Mouse (Mus musculus) v-Abl transformed pro-B cells (cell line): ENCODE measurements around the gene 1700109H08Rik.
"Not testable (repeated sequence)": the region's sequence is repeated elsewhere in the genome, so short reads cannot be mapped to it uniquely, and the experiment has no call there.

Source experiments
- in situ Hi-C, 2 experiments: fragments of 400-800 bp; cut with MboI; formaldehyde crosslinking; loops; one replicate each; pipeline ENCODE4 v1.15.1; 2025; ENCODE audit not compliant: unreplicated experiment in 2 of 2

1700109H08Rik gene

DNA sequence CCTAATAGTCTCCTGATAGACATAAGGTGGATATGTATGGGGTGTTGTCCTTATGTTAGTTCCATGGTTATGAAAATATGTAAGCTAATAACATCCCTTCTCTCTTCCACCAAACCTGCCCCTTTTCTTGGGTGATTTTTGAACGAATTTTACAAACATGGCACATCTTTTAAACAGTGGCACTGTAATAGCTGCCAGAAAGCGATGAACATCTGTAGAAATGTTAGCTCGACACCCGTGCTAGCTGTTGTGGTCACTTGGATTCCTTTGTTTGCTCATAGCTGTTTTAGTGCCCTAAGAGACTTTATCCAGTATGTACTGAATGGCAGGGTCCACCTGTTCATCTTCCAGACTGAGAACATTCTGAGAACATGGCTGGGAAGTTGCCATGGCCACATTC, at the start of gene 1700109H08Rik:
1700109H08Rik (plus strand) TSS at position 301 of the 400 bp plus-strand sequence.
- in situ Hi-C loops, result no loop called here

DNA sequence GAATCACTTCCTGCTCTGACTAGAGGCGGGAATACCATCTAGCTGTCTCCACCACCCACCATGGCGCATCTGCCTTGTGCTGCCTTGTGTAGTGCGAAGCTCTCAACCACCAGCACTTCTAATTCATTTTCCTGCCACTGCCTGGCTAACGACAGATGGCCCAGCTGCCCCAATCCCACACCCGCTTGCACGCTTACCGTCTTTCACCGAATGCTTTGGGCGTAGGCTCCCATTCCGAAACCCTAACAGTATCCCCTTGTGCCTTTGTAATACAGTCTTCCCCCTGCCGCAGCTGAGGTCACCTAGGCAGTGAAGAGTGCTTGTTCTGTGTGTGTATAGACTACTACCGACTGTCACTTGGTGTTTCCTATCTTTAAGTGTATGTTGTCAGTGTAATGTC, 49.6 kb upstream of the 1700109H08Rik start:
- in situ Hi-C loops, result no loop called here

DNA sequence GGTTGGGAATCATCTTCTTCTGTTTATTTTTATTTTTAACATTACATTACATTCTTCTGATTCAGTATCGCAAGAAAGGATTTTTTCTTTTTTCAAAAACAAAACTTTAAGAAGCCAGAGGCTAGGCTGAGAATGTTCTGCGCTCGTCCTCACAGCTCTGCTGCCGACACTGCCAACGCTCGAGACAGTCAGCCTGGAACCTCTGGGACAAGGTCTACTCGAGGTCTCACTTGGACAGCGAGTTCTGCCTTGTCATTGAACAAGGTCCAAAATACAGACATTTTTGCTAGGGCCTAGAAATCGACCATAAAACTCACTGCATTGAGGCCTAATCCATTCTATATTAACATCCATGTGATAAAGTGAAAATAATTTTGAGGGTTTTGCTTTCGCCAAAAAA, 48.5 kb upstream of the 1700109H08Rik start:
- in situ Hi-C loops, result no loop called here

DNA sequence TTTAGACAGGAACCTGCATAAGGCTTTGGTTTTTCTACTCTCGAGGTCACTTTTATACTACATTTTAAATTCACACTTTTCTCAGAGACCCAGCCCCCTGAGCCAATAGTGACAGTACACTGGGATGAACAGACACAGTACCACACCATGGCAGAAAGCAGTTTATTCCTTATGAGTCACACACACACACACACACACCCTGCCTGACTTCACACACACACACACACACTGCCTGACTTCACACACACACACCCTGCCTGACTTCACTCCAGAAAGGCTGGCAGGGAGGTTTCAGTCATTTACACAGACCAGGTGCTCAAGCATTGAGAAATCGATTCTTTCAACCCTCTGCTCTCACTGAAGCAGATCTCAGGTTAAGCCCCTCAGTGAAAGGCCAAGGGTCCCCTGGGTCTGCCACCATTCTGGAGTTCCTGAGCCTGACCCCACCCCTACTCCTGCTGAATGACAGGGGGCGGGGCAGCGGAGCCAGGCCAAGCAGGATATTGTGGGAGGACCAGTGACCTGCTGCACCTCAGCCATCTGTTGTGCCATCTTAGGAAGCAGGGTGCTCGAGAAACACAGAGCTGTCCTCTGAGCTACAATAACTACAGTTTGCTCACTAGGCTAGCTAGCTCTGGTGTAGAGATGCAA, 44.2 kb upstream of the 1700109H08Rik start:
- in situ Hi-C loops, result no loop called here

DNA sequence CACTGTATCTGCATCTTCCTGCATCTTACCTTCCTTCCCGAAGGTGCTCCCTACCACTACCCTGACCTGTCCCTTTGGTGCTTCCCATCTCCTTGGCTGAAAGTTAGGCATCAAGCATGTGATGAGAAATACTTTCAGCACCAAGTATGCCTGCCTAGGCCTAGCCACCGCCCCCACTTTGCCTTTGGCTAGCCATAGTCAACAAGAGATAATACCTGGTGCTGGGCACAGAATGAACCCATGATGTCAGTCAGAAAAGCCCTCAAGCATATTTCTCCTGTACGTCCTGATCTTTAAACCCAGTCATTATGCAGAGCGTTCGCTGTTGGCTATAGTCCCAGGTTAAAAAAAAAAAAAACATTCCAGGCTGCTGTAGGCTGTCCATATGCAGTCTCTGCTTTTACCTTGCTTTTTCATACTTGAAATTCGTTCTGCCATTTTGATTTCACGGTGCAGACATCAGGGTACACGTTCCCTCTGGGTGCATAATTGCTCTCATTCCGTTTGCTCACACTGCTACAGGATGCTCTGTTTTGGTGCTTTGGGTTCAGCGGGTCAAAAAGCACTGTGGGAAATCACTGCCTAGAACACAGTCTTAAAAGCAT, 41.7 kb upstream of the 1700109H08Rik start:
- in situ Hi-C loops, result no loop called here

DNA sequence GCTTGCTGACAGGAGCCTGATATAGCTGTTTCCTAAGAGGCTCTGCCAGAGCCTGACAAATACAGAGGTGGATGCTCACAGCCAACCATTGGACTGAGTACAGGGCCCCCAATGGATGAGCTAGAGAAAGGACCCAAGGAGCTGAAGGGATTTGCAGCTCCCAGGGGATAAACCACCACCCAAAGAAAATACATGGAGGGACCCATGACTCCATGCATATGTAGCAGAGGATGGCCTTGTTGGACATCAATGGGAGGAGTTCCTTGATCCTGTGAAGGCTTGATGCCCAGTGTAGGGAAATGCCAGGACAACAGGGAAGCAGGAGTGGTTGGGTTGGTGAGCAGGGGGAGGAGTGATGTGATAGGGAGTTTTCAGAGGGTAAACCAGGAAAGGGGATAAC, 39.3 kb upstream of the 1700109H08Rik start:
- in situ Hi-C loops, result not testable (repeated sequence)

DNA sequence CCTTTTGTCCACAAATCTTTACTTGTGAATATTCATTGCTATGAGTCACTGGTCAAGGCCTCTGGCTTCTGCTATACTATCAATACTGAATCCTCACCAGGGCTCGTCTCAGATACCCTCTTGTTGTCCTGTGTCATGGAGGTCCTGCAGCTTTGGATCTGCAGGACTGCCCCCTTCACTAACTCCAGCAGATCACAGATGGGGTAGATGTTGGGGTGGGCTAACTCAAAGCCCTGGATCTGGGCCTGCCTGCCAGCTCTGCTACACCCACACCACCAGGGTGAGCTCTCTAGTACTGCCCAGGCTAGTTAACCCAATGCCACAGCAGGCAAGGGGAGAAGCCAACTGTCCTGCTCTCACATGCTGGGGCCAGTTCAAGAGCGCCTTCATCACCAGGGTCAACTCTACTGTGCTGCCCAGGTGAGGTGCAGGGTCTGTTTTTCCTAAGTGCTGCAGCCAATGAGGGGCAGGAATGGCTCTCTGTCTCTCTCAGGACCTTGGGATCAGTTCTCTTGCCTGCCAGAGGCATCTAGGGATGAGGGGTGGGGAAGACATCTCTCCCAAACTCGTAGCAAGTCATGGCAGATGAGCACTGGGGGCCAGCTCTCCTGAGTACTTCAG, 34.7 kb upstream of the 1700109H08Rik start:
- in situ Hi-C loops, result no loop called here

DNA sequence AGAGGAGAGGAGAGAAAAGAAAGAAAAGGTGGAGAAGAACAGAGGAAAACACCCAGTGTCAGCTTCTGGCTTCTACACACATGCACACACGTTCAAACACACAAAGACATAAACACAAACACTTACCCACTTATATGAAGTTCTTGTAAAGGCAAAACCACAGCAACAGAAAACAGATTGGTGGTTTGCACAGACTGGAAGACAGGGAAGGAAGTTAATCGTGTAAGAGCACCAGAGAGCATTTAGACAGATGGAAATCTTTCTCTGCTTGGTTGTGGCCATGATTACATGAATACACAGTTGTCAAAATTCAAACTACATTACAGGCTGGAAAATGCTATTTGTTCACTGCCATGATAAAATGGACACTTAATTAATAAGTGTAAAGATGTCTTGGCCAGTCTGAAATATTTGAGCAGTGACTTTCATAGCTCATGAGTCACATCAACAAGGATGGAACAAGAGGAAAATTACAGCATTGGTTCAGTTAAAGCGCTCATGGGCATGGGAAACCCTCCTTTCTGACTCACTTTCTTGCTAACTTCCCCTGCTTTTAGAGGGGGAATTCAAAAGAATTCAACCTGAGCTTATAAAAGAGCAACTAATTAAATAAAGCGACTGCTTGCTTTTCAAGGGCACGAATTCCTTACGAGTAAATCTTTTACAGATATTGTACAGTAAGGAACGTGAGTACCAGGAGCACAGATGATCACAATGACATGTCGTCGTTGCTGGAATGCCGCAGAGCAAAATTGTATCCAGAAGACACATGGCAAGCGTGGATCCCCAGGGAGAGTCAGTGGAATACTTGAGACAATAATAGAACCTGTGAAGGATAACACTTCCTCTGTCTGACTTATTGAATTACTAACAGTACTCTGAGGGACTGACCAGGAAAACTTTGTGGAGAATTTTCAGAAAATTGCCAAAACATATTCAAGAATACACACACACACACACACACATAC, 32.6 kb upstream of the 1700109H08Rik start:
- in situ Hi-C loops, result no loop called here

DNA sequence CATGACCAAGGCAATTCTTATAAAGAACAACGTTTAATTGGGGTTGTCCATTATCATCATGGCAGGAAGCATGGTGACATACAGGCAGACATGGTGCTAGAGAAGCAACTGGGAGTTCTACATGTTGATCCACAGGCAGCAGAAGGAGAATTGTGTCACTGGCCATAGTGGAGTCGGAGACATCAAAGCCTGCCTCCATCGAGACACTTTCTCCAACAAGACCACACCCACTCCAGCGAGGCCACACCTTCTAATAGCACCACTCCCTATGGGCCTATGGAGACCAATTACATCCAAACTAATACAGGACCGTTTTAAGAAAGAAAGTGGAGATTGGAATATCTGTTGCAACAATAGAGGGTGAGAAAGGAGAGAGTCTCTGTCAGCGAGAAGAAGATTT, 29.5 kb upstream of the 1700109H08Rik start:
- in situ Hi-C loops, result loop anchor here in 1 of 2 experiments (10.0 kb wide), 1 partner anchor 163 kb away; no protein-coding TSS in a partner anchor

DNA sequence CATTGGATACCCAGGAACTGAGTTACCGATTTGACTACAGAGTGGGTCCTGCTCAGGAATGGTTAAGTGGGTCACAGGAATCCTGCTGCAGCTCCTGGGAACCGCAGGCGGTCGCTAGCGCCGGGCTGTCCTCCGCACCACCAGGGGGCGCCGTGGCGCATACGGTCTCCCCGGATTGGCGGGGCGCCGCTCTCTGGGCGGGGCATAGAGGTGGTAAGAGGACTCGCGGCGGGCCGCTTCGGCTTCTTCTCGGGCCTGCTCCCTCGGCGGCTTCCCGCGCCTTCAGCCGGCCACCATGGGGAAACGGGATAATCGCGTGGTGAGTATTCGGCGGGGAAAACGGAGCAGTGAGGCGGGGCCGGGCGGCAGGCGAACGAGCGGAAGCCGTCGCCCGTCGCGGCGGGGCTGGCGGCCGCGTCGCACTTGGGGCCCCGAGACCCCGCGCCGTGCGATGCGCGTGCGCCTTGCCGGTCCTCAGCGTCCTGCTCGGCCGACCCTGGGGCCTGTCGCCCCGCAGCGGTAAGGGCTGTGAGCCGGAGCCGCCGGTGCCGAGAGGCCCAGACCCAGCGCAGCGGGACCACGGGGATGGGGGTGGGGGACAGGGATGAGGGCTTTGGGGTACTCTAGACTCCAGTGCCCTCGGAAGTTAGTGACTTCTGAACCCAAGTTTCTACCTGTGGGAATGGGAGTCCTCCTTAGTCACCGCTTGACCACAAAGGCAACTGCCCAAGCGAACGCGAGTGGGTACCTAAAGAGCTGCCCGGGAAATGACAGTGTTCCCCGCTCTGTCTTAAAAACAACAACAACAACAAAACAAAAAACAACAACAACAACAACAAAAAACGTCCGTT, 27.5 kb upstream of the 1700109H08Rik start, which contains the start of gene Fam133b:
Fam133b (plus strand) TSS at position 205 of the 851 bp plus-strand sequence.
- in situ Hi-C loops, result loop anchor here in 1 of 2 experiments (10.0 kb wide), 1 partner anchor 161 kb away; no protein-coding TSS in a partner anchor

DNA sequence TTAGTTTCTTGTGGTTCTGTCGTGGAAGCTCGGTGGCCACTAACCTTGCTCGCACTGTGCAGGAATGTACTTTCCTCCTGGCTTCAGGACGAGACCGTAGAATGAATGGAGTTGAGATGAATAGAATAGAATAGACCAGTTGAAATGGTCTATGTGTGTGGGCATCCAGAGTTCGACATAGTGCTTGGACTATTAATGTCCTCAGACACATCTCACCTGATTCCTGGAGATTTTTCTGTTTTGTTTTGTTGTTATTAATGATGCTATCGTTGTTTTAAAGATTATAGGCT, 26.9 kb upstream of the 1700109H08Rik start:
- in situ Hi-C loops, result loop anchor here in 1 of 2 experiments (10.0 kb wide), 1 partner anchor 160 kb away; no protein-coding TSS in a partner anchor

DNA sequence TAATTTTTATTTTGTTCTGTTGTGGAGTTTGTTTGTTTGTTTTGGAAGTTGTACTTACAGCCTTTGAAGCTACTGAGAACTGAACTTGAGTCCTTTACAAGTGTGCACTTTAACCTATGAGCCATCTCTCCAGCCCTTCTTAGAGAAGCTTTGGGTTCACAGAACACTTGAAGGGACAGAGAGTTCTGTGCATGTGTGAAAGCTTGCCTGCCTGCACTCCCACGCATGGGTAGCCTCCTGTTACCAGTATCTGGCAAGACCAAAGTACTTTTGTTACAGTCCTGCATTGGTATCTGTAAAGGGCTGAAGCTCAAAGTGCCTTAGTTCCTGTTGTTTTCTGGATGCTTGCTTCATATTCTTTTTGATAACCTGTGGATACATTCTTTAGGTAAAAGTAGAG, 25.1 kb upstream of the 1700109H08Rik start:
- in situ Hi-C loops, result loop anchor here in 1 of 2 experiments (10.0 kb wide), 1 partner anchor 159 kb away; no protein-coding TSS in a partner anchor

DNA sequence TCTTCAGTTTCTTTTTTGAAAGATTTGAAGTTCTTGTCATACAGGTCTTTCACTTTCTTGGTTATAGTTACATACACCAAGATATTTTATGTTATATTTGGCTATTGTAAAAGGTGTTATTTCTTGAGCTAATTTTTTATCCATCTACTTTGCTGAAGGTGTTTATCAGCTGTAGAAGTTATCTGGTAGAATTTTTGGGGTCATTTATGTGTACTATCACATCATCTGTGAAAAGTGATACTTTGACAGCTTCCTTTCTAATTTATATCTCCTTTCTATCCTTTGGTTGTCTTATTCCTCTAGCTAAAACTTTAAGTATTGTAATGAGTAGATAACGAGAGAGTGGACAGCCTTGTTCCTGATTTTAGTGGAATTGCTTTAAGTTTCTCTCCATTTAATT, 19.9 kb upstream of the 1700109H08Rik start:
- in situ Hi-C loops, result no loop called here

DNA sequence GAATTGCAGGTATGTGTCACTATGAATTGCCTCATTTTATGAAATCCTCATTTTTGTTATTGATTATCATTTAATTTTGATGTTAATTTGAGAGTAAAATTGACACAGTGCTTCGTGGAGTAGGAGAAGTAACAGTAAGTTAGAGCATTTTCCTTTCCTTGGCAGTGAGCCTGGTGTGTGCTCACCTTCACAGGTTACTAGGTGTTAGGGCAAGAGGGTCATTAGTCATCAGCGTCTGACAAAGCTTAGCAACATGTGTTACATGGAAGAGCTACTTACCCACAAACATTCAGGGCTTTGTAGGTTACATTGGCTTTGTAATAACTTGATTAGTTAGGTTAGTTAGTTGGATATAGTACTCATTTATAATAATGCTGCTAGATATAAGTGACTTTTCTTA, 17.2 kb upstream of the 1700109H08Rik start:
- in situ Hi-C loops, result no loop called here

DNA sequence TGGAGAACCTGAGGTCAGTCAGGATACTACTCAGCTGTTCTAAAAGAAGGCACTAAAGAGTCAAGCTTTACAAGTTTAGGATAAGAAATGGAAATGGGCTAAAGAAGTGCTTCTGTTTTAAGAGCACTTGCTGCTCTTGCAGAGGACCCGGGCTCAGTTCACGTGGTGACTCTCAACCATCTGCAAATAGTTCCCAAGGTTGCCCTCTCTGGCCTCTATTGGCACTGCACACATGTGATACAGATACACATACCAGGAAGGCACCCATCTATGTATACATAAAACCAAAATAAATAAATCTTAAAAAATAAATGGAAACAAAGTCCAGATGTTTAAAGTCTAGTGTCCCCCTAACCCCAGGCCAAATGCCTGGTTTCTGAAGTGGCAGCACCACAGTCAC, 3.5 kb downstream of the 1700109H08Rik start:
- in situ Hi-C loops, result no loop called here

DNA sequence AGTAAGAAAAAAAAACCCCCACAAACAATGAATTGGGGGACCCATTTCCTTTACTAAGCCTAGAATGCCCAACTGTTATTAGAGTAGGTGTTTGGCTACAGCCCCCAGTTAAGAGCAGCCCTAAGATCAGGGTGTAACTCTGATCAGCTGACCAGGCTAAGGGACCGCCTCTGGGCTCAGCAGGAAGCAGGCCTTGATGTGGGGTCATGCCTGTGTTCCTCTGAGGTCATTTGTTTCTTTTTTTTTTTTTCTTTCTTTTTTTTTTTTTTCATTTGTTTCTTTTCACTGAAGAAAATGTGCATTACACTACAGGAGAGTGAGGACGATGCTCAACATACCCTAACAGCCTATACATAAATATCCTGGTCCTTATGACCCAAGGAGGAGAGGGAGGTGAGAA, 6.6 kb downstream of the 1700109H08Rik start:
- in situ Hi-C loops, result no loop called here

DNA sequence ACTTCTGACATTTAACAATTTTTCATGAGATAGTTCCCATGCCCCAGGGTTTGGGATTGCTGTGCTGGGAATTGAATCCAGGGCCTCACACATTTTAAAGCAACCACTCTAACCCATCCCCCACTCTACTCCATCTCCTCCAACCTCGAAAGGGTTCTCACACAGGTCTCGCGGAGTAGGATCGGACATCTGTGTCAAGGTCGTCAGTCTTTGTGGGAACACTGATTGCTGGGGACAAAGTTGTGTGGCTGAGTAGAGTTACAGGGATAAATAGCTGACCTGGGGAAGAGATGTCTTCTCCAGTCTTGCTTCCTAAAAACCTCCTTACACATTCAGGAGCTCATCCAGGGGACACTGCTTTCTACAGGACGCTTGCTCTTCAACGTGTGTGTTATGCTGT, 7.7 kb downstream of the 1700109H08Rik start:
- in situ Hi-C loops, result no loop called here

DNA sequence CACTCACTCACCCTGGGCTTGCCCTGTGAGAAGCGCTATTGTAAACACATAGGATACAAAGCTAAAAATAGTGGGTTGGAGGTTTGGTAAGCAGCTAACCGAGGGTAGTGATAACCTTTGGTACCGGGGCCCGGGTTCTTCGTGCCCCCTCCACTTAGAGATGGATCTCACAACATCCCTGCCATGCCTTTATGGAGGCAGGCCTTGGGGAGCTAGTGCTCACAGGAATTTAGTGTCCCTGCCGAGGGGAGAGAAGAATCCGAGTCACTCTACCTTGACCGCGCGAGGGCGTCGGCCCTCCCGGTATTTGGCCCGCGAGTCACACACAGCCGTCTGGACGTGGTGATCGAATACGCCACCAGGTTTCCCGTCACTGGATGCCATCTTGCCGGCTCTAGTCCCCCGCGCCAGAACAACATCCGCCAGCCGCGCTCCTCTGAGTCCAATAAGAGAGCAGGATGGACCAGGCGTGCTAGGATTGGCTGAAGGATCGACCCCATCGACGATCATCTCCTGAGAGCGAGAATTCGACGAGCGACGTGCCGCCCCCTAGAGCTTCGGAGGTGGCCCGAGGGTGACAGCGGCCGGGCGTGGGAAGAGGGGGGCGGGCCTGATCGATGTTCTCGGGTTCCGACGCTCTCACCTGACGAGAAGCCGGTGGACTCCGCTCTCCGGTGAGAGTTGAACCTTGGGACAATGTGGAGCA, 24.5 kb downstream of the 1700109H08Rik start, which contains the start of gene Pex1:
Pex1 (plus strand) TSS at position 374 of the 706 bp plus-strand sequence.
- in situ Hi-C loops, result loop anchor here (5.0 to 10.0 kb wide), 2 partner anchors 94 to 451 kb away; no protein-coding TSS in a partner anchor

DNA sequence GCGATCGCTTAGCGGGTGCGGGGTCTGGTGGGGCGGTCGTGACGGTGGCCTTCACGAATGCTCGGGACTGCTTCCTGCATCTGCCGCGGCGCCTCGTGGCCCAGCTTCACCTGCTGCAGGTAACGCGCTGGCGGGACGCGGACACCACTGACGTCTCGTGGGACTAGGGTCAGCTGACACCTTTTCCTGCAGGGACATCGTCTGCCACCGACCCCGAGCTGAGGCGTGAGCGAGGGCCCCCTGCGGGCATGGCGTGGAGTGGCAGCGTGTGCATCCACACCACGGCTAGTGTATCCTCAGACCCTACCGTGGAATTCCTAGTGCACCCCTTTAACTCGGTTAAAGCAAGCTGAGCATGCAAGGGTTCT, 25.0 kb downstream of the 1700109H08Rik start, which contains the start of gene Rbm48:
Rbm48 (minus strand) TSS at position 187 of the 368 bp plus-strand sequence.
- in situ Hi-C loops, result loop anchor here (5.0 to 10.0 kb wide), 2 partner anchors 94 to 452 kb away; no protein-coding TSS in a partner anchor
